Mouse (Mus musculus) mammary gland, adult 2 months (tissue): Measurements from ENCODE around the gene Stx19. TPM values are rescaled to one million over a fixed set of nuclear protein-coding genes. Genes with fewer than 3 reads are reported as not detected.

ENCODE experiments used
- polyA plus RNA-seq: library from polyadenylated mRNA; depleted of rRNA; stranded (reverse); fragments of >200 nt; gene quantifications from 2 replicates; pipeline ENCODE4 v1.2.3, GENCODE M21; 2012; ENCODE audit warnings: low replicate concordance; rRNA removed

Gene Stx19
- polyA plus RNA-seq, result 0.09 TPM in 1 of 2 replicates, not detected in the other

GRCm38 (mm10) chr16:62814491-62814890 is at the start of gene Stx19:
Gene Stx19 (plus strand): TSS chr16:62814676.

DNA sequence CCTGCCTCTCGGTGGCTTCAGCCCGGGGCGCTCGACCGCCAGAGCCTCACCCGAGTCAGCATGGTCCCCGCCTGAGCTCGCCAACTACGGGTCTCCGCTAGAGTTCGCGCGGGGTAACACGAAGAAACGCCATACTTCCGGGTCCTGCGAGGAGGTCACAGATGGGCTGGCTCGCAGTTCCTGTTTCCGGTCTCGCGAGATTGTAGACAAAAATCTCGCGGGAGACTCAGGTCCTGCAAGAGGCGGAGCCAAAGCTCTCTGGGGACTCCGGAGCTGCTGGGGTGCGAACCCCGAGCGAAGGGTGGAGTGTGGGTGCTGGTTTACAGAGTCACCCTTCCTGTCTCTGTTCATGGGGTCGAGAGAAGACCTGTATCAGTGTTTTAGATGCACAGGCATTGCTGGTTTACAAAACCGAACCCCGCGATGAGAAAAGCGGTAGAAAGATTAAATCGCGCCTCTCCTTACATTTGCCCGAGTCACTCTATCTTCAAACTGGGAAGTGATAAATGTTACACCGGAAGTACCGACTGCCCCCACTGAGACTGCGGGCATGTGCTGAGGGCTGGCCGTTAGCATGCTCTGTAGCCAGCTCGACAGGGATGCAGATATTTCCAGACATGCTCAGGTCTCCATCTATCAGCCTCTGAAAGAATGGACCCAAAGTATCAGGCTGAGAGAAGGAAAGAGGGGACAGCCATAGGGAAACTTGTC is 27.7 kb upstream of the Stx19 start, which contains the start of gene Nsun3:
TSS of gene Nsun3 (minus strand) at position 198 of the 711 bp plus-strand sequence.

DNA sequence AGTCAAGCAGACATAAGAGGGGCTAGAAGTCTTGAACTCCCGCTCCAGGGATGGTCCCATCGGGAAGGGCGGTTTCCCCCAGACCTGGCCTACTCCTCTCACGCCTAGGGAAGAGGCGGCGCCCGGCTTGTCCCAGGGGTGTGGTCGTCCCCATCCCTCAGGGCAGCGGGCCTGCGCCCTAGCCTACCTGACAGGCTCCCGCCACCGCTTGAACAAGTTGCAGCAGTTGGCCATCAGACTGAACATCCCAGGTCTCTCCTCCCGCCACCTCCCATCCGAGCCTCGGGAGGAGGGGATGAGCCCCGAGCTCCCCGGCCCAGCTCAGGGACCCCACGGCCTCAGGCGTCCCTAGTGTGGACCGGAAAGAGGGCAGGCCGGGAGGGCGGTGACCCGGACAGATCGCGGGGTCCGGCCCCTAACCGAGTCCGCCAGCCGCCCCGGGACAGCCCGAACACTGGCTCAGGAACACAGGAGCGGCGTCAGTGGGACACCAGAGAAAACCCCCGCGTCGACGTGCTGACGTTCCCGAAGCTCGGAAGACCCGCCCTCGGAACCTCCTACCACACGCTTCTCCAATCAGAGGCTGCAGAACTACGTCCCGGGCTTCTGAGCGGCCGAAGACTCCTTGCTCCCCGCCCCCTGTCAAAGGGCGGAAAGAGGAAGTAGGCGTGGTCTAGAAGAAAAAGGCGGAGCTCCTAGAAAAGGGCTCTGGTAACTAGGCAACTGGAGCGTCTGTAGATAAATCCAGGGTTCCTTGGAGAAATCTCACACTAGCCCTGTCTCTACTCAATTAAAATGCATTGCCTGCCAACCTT is 32.2 kb downstream of the Stx19 start, which contains the start of gene Arl13b:
TSS of gene Arl13b (minus strand) at position 543 of the 815 bp plus-strand sequence.

DNA sequence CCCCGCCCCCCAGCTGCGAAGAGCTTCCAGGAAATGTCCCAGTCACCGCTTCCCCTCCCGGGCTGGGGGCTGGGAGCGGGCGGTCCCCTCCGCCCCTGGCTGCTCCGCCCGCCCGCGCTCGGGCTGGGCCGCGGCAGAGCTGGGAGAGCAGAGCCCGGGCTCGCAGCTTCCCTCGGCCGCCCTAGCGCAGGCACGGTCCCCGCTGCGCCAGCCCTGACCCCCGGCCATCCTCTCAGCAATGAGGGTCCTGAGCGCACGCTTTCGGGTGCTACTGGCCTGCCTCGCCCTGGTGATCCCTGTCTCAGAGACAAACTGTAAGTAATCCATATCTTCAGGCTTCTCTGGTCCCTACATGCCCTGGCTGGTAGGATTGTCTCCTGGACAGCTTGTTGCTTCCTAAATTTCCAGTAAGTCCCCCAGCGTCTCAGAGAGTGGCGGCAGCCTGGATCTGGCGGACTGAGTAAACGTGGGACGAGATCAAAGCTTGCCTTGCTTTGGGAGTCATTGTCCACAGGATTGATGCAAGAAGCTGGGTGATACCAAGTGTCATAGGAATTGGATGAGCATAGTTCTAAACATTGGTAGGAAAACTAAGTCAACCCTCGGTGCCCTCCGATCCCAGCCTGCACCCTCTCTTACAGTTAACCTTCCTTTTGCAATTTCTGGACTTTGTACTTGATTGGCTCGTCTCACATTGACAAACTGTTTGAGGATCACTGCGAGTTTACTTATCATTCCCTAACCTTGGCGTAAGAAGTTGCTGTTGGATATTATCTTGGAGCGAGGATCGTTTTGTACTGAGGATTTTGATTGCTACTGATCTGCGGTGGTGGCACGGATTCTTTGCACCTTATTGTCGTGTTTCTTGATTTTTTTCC is 40.0 kb downstream of the Stx19 start, which contains the start of gene Pros1:
TSS of gene Pros1 (plus strand) at position 117 of the 878 bp plus-strand sequence.

Other genes with a start within 250 kb of the Stx19 start
- 5.0 and 7.0 TPM in 2 replicates for gene Nsun3, start 27.9 kb upstream of the Stx19 start, polyA plus RNA-seq
- gene Arl13b, start 32.4 kb downstream of the Stx19 start, polyA plus RNA-seq, result 2.6 and 3.8 TPM in 2 replicates
- gene Pros1, start 39.6 kb downstream of the Stx19 start, polyA plus RNA-seq, result 11.4 and 17.5 TPM in 2 replicates